Mouse (Mus musculus) embryo, embryonic 9.5 days (tissue): ENCODE results near the gene Pdpn.

Source experiments
- DNase-seq: peaks from one replicate; pipeline ENCODE4 v3.0.0-alpha.2; 2017; ENCODE audit errors: extremely low spot score

Gene Pdpn

GRCm38 (mm10) chr4:143239117-143239516 is 60.2 kb downstream of the Pdpn start:
- no peak for DNase-seq

- peak; percentile 41 for DNase-seq
These were observed 60.9 kb downstream of the Pdpn start for GRCm38 (mm10) chr4:143238241-143239031.

GRCm38 (mm10) chr4:143231790-143232422 is 67.5 kb downstream of the Pdpn start:
- DNase-seq = no peak

- no peak for DNase-seq
These were observed 68.3 kb downstream of the Pdpn start for GRCm38 (mm10) chr4:143231110-143231509.

- DNase-seq = no peak
These were observed 71.4 kb downstream of the Pdpn start for GRCm38 (mm10) chr4:143227976-143228375.

GRCm38 (mm10) chr4:143225886-143226285 is 73.5 kb downstream of the Pdpn start:
- DNase-seq = no peak

GRCm38 (mm10) chr4:143219316-143219751 is 80.0 kb downstream of the Pdpn start:
- no peak for DNase-seq

GRCm38 (mm10) chr4:143218858-143219257 is 80.5 kb downstream of the Pdpn start:
- no peak for DNase-seq
